Mouse (Mus musculus): ENCODE results near the gene Nipal4.

The Nipal4 gene

GRCm38 (mm10) chr11:46157462-46157861 is 8.8 kb downstream of the Nipal4 start:
- DNase-seq = no peak

GRCm38 (mm10) chr11:46156945-46157344 is 9.4 kb downstream of the Nipal4 start:
- DNase-seq = no peak

DNA sequence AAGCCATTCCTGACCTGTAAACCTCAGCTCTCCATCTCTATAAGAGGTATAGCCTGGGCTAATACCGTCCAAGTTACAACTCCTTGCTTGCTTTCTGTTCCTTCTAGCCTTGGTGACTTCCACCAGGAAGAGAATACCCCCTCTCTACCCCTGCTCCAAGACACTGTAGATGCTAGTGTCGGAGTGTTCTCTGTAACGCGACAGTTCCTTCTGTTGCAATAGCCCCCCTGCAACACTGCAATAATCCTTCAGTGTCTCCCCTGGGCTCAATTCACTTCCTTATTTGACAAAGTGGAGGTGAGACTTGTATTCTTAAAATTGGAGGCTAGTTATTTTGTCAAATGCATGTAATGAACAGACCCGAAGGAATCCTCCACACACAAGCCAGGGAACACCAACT is 19.7 kb downstream of the Nipal4 start:
- DNase-seq = no peak

DNA sequence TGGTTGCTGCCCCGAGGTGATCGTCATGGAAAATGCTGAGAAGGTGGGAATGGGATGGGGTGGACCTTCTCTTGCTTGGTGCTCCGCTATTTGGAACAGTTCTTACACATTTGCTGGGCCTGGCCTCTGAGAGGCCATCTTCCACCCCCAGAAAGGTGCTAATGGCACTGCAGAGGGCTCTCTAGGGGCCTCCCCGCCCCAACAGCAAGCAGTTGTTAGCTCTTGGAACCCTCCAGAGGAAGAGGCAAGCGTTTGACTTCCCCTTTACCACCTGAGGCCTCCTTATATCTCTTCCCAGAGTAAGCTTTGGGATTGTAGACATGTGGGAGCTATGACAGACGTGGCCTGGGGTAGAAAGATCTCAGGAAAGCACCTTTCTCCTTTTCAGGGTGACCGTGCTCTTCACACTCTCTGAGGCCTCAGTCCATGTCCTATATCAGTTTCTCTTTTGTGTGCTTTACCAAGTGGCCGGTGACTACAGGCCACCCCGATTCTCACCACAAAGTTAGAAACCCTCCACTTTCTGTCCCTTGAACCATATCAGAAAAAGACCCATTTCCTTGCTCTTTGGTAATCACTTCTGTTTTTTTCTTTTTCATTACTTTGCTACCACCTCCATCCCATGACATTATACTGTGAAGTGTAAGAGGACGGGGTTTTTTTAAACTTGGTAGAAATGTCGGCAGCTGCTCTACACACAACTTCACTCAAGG is 21.0 kb downstream of the Nipal4 start:
- no peak for DNase-seq

- no peak for DNase-seq
These were observed 23.0 kb downstream of the Nipal4 start for GRCm38 (mm10) chr11:46143342-46143741.

DNA sequence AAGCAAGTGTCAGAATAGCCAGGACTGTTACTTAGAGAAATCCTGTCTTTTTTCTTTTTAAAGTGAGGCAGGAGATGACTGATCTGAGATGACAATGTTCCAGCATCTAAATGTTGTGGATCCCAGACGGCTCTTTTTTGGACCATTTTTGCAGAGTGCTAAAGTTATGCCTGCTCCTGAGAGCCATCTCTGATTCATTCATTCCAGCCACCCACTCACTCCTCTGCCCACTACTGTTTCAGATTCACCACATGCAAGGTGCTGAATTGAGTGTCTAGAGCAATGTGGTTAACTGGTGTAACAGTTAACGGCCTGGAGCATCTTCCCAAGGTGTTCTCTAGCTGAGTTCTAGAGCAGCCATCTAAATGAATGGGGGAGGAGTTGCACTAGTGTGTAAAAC is 31.4 kb downstream of the Nipal4 start:
- DNase-seq = no peak

DNA sequence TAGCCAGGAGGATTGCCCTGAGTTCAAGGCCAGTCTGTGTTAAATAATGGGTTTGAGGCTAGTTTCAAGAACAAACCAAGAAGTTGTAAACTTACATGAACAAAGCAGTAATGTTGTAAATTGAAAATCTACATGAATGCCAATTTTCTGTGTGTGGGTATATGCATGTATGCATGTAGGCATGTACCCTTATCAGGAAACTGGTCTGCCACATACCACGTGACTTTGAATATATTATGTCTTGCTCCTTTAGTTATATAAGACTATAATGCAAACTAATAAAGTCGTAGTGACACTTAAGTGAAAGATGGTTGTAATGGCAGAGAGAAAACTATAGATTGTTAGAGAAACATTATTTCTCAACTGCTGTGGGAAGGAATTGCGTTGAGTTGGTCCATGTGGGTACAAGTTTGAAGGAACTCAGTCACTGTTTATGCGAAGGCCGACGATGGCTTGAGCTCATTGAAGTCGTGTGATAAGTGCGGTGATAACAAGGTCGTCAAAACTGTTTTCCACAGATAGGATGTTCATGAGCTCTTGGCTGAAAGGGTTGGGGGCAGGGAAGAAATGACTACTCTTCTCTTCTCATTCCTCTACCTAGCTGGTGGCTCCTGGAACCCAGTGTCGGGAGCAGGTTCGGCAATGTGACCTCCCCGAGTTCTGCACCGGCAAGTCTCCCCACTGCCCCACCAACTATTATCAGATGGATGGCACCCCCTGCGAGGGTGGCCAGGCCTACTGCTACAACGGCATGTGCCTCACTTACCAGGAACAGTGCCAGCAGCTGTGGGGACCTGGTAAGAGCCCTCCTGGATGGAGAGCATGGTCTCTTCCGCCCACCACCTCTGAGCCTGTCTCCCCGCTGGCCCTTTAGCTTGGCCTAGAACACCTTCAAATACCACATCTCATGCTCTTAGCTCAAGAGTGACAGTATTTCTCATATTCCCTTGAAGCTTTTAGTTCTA is 35.0 kb downstream of the Nipal4 start:
- peak in 1 of 2 experiments; percentile 17 for DNase-seq

- DNase-seq = peak; percentile 82 to 86
These were observed 37.8 kb downstream of the Nipal4 start for GRCm38 (mm10) chr11:46128548-46128945.

DNA sequence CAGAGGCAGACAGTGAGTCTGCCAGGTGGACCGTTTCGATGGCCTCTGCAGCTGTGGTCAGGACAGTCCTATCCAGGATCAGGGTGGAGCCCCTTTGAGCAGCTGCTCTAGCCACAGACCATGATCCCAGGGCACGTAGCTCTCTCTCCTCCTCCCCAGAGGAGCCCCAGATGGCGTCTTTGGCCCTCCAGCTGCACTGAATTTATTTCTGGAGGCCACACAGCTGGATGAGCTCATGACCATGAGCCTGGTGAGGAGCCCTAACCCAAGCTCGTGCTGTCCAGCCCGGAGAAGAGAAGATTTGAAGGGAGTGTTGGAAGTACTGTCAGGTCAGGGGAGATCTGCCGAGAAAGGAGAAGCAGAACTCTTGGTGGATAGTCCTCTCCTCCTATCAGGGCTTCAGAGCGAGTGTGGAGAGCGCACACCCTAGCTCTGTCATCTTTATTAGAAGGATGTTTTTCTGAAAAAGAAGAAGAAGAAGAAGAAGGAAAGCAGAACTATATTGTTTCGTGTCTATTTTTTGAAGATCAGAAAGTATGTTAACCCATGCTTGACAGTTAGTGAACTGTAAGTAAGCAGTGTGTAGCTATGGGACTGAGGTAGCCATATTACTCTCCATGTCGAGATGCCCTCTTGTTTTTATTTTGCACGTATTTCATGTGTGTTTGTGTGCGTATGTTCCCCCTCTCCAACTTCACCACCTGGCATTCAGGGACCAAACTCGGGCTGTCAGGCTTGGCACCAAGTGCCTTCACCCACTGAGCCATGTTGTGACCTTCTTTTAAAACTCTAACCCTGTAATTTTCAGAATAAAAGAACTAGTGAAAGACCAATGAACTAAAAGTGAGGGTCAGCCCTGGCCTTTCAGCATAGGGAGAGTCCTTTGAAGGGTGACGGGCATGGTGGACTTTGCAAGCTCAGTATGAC is 38.4 kb downstream of the Nipal4 start:
- DNase-seq = peak; percentile 52 to 77

DNA sequence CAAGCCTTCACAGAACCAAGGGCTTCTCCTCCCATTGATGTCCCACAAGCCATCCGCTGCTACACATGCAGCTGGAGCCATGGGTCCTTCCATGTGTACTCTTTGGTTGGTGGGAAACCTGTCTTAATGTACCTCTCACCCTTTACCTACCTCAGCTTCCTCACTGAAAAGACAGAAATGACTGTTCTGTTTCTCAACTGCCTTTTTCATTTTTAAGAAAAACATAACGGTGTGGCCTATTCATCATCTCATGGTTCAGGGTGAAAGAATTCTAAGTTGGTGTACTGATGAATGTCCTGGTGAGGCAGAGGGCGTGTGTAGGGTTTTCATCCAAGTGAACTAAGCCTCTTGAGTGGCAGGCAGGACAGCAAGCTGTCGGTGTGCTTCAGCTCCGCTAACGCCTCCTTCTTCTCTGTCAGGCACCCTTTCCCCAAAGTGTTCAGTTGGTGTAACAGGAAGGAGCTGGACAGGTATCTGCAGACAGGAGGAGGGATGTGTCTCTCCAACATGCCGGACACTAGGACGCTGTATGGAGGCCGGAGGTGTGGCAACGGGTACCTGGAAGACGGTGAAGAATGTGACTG is 39.4 kb downstream of the Nipal4 start:
- no peak for DNase-seq

GRCm38 (mm10) chr11:46126317-46126716 is 40.0 kb downstream of the Nipal4 start:
- no peak for DNase-seq

DNA sequence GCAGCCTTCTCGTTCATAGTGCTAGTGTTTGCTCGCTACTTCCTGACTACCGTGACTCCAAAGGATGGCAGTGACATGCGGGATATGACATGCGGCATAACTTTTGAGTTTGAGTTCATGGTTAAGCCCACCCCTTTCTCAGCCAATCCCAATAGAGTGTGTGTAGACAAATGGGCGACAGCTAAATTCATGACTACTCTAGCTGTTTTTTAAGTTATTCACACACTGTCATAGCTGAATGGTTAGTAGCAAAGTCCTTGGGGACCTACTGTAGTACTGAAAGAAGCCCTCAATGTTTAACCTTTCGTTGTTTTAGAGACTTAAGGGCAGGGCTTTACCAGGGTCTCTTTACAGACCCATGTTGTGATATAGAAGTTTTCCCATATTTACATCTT is 40.5 kb downstream of the Nipal4 start:
- no peak for DNase-seq

- DNase-seq = no peak
These were observed 41.0 kb downstream of the Nipal4 start for GRCm38 (mm10) chr11:46125093-46125834.

DNA sequence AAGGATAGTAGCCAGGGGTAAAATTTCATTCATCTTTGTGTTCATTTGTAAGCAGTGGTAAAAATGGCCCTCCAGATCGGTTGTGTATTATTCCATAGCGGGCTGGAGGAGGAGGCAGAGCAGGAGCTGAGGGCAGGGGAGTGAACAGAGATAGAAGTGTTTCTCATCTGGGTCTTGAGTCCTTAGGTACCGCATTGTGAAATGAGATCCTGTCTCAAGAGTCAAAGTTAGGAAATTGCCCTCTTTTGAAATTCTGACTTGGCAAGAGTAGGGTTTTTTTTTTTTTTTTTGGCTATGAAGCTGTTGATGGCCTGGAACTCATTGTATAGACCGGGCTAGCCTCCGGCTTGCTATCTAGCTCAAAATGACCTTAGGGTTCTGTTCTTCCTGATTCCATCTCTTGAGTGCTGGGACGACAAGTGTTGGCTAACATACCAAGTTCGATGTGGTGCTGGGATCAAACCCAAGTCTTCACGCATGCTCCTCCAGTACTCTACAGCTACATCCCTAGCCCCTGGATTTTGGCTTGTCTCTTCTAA is 42.9 kb downstream of the Nipal4 start:
- DNase-seq = no peak

DNA sequence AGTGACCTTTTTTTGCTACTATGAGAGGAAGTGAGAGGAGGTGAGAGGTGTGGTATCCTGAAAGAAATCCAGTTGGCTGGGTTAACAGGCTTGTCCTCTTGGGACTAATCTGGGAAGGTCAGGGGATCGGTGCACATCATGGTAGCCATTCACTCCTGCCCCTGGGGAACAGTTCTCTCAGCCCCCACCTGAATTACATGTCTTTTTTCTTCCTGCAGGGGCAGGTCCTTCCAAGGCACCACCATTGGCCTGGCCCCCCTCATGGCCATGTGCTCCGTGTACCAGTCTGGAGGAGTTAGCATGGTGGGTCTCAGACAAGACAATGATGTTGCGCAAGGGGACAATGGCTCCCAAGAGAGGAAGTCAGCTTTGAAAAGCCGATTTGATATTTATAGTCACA is 43.4 kb downstream of the Nipal4 start:
- DNase-seq = no peak

GRCm38 (mm10) chr11:46121666-46122065 is 44.6 kb downstream of the Nipal4 start:
- no peak for DNase-seq

- DNase-seq = no peak
These were observed 46.2 kb downstream of the Nipal4 start for GRCm38 (mm10) chr11:46120084-46120483.

DNA sequence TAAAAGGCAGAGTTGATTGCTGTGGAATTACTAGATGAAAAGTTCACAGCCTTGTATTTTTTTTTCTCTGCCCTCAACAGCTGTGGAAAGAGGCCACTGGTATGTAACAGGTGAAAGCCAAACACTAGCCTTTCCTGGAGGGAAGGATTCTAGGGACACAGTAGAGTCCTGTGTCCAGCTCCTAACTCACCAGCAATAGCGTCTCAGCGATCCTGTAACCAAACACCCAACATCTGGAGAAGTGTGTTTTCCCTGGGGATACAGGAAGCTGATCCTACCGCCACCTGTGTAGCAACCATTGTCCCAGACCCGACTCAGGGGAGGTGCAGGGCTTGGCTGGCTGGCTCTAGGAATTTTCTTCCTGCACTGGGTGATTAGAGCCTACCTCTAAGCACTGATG is 46.7 kb downstream of the Nipal4 start:
- no peak for DNase-seq

DNA sequence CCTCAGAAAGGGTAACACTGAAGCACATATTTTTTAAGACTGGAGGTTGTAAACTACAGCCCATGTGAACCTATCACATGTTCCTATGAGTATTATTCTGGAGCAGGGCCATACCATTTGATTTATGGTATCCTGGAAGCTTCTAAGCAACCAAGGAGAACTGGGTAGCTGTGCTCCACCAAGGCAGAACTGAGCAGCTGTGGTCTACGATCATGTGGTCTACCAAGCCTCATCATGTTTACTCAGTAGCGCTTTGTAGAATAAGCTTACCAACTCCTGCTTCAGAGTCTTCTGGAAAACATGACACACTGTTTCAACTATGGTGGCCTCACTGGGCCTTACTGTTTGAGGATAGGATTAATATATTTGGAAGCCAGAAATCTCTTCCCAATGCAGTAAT is 49.8 kb downstream of the Nipal4 start:
- no peak for DNase-seq

- DNase-seq = no peak
These were observed 50.7 kb downstream of the Nipal4 start for GRCm38 (mm10) chr11:46115411-46116173.

DNA sequence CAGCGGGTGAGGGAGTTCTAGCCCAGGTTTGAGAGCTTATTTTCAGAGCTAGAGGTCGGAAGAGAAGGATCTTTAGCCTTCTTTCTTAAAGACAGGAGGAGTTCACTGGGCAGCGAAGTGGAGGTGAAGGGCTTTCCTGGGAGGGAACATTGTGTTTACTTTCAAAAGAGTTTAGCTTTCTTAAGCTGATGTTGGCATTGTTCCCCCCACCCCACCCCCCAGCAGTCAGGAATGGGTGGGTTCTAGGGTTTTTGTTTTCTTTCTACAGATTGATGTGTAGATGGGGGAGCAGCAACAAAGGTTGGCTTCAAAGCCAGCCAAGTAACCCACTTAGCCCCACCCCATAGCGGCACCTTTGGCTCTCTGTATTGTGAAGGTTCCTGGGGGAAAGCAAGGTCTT is 51.3 kb downstream of the Nipal4 start:
- no peak for DNase-seq

Data from lung, postnatal 4 days (tissue).